Mouse (Mus musculus) retina, adult 2 months (tissue): Measurements from ENCODE around the gene Ncor2.

Experiments
- DNase-seq: peaks from one replicate; pipeline ENCODE4 v3.0.0-alpha.2; 2012; ENCODE audit warnings: low read depth, low spot score

Ncor2 gene

DNA sequence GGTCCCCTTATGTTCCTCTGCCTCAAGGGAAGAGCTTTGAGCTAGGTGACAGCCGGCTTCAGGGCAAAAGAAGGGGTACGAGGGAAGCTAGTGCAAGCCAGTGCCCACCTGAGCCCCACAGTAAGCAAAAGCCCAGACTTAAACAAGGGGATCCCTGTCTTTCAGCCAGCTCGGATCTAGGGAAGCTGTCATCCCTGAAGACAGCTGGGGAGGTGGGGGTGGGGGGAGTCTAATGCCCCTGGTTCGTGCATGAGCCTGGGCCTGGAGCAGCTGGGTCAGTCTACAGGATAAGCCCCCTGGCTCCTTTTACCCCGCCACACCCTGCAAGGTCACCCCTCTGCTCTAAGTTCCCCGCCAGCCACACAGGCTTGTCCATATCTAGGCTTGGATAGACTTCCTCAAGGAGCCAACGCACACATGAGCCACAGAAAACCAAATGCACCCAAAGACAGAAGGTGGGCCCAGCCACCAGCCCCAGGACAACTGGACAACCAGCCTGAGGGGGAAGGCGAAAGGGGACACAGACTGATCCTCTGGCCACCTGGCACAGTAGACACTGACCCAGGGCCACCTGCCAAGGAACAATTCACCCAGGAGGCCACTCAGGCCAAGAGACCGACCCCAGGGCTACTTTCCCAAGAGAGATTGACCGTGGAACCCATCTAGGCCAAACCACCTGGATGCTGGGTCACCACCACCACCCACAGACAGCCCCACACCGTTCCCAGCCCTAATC, 8.7 kb downstream of the Ncor2 start:
- no peak for DNase-seq

DNA sequence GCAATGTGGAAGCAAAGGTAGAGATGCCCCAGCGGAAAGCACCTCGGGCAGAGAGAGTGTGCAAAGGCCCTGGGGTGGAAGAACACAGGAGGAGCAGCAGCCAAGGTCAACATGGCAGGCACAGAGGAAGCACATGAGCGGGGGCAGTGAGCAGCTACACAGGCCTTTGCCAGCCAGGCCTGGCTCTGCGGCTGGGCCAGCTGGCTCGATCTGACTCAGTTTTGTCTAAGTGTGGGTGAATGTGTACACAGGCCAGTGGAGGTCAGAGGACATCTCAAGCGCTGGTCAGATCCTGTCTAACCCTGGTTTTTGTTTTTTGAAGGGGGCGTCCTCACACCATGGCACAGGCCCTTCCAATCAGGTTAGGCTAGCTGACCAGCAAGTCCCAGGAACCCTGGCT, 10.9 kb downstream of the Ncor2 start:
- DNase-seq: no peak

- DNase-seq: no peak
Measured at GRCm38 (mm10) chr5:125167524-125167923, 11.5 kb downstream of the Ncor2 start.

DNA sequence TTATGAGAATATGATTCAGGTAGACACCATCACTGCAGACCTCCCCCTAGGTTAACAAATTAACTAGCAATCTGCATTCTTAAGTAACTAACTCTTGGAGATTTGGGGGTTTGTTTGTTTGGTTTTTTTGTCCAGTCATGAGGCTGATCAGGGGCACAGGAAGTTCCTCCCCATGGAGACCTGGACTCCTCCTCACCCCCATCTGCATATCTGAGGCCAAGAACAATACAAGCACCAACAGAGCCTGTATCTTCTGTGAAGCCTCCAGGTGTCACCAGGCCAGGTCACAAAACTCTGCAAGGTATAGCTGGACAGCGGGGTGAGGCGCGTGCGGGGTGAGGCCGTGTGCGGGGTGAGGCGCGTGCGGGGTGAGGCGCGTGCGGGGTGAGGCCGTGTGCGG, 13.0 kb downstream of the Ncor2 start:
- no peak for DNase-seq

- no peak for DNase-seq
Measured at GRCm38 (mm10) chr5:125164465-125165167, 14.4 kb downstream of the Ncor2 start.

DNA sequence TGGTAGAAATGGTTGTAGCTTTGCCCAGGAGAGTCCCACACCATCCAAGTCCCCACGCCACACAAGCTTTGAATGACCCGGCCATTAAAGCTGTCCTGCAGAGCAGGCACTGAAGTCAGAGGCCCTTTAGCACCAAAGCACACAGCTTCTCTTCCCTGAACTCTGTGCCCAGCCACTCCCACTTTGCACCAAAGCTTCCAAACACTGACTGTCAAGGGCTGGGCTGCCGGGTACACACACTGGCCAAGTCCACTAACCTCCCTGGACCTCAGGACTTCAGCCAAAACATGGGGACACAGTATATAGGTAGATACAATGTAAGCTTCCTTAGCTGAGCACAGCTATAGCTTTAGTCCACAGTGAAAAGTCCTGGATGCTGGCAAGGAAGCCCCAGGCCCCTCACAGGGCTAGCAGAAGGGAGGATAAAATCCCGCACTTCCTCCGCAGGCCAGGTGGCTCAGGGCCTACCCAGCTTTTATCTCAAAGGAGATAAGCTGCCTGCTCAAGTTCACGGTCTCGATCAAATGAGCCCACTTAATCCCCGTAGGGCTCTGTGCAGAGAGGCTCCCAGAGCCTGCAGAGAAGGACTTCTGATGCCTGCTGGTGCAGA, 15.5 kb downstream of the Ncor2 start:
- no peak for DNase-seq

- no peak for DNase-seq
Measured at GRCm38 (mm10) chr5:125162461-125162860, 16.6 kb downstream of the Ncor2 start.

- no peak for DNase-seq
Measured at GRCm38 (mm10) chr5:125159804-125160405, 19.1 kb downstream of the Ncor2 start.

GRCm38 (mm10) chr5:125159293-125159692, 19.7 kb downstream of the Ncor2 start:
- DNase-seq: no peak

- no peak for DNase-seq
Measured at GRCm38 (mm10) chr5:125158232-125158961, 20.6 kb downstream of the Ncor2 start.

DNA sequence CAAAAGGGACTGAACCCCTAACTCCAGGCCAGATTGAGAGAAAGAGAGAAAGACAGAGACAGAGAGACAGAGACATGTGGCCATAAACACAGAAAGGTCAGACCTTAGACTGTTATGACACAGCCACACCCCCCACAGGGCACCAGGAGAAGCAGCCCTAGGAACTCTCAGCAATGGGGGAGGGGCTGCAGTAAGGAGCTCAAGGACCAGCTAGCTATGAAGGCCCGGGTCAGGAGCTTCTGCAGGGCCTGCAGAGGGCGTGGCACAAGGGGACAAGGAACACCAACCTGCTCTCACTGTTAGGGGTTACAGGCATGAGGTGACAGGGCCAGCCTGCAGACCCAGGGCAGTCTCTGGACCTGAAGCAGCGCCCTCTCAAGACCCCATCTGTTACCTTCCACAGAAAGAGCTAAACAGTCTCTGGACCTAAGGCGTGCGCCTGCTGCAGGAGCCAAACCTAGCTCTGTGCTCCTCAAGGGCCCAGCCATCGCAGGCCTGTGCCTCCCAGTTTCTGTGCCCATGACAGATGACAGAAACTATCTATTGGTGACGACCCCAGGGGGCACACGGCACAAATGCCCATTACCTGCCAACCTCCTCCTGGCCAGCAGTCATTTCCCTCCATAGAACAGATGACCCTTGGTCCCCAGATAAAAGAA, 21.5 kb downstream of the Ncor2 start:
- no peak for DNase-seq

- DNase-seq: no peak
Measured at GRCm38 (mm10) chr5:125156418-125157205, 22.4 kb downstream of the Ncor2 start.

DNA sequence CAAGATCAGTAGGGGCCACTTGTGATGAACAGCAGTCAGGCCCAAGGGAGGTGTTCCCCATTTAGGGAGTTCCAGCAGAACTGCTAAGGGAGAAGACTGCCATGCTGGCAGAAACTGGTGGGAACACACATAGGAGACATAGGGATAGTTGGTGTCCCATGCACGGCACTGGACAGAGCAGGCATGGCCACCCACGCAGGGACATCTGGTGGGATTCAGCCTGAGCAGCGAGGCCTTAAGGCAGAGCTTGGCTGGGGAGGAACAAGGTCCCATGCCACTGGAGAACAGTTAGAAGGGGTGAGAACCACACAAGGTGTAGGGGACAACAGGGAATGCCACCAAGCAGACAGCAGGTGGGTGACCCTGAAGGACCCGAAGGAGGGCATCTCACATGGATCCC, 23.6 kb downstream of the Ncor2 start:
- no peak for DNase-seq

DNA sequence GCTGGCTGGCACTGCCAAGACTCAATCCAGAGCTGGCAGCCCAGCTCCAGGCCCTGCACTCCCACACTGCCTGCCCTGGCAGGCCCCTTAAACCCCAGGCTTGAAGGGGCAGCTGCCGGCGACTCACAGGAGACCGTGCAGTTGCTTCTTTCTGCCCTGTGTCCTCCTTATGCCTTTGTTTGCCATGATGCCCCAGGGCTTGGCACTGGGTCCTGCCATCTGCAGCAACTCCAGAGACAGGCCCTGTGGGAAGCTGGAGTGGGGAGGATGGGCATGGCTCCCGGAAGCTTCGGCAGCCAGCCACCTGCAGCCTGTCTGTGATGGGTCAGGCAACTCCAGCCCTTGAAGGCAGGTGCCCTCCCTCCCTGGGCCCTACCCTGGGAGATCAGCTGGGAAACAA, 24.0 kb downstream of the Ncor2 start:
- no peak for DNase-seq

DNA sequence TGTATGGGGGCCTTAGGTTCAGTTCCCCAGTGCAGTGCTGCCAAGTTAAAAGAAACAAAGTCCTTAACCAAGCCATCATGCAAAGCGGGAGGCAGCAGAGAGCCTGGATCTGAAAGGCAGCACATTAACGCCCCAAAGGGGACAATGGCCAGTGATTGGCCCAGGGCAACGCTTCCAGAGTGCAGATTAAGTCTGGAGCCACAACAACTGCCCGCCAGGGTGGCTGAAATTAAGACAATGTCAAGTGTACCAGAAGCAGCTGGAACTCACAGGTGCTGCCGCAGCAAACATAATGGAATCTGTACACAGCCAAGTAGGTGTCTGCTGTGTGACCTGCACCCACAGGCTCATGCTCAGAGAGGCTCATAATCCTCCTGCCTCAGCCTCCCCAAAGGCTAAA, 24.8 kb downstream of the Ncor2 start:
- no peak for DNase-seq

GRCm38 (mm10) chr5:125153201-125153816, 25.7 kb downstream of the Ncor2 start:
- DNase-seq: no peak

- no peak for DNase-seq
Measured at GRCm38 (mm10) chr5:125151872-125152534, 27.0 kb downstream of the Ncor2 start.

DNA sequence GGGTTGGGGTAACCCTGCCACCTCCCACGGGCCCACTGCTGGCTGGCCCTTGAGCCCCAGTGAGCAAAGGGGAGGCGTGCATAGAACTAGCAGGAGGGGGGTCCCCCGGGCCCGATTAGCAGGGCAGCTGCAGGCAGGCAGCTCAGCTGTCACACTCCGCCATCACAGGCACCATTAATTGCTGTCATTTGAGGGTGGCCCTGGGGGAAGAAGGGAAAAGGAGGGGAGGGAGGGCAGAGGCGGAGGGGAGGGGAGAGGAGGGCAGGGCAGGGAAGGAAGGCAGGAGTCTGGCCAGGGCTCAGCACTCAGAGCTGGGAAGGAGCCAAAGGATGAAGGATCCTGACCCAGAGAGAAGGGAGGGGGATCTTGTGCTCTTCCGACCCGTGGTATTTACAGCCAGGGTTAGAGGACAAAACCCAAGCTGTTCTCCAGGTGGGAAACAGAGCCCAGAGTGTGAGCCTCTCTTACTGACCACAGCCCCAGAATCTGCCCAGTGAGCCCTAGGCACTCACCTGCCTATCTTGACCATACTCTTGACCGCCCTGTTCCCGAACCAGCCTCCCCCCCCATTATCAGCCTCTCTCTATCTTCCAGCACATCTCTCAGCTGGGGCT, 28.0 kb downstream of the Ncor2 start:
- DNase-seq: no peak

DNA sequence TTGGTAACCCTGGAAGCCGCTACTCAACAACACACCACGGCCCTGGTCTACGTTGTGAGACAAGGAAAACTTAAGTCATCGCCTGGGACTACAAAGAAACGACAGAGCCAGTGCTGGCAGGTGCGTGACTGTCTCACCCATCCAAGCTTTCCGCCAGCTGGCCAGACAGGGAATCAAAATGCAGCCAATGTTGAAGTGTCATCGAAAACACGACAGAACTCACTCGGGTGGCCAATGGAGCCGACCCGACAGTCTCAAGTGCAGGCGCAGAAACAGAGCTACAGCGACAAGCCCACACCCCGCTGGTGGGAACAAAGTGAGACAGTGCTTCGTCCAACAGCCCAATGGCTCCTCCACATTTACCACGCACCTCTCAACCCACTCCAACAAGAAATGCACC, 29.9 kb downstream of the Ncor2 start:
- DNase-seq: no peak
